Mouse (Mus musculus): Measurements from ENCODE around the gene Col9a3. TPM values are rescaled to one million over a fixed set of nuclear protein-coding genes. Genes with fewer than 3 reads are reported as not detected.

Gene Col9a3
- 0.28 TPM for polyA plus RNA-seq (2014; fragmentation: Illumina TruSeq; extraction: RNeasy Lipid Tissue Mini Kit (QIAGEN cat#74804); ENCODE audit: low read depth, low replicate concordance)

GRCm38 (mm10) chr2:180597490-180597889 is at the start of gene Col9a3:
Gene Col9a3, plus strand, starts transcription at chr2:180597790.

GRCm38 (mm10) chr2:180581002-180581401 is 16.6 kb upstream of the Col9a3 start, which contains the start of gene Mrgbp:
Gene Mrgbp, plus strand, starts transcription at chr2:180581304.

DNA sequence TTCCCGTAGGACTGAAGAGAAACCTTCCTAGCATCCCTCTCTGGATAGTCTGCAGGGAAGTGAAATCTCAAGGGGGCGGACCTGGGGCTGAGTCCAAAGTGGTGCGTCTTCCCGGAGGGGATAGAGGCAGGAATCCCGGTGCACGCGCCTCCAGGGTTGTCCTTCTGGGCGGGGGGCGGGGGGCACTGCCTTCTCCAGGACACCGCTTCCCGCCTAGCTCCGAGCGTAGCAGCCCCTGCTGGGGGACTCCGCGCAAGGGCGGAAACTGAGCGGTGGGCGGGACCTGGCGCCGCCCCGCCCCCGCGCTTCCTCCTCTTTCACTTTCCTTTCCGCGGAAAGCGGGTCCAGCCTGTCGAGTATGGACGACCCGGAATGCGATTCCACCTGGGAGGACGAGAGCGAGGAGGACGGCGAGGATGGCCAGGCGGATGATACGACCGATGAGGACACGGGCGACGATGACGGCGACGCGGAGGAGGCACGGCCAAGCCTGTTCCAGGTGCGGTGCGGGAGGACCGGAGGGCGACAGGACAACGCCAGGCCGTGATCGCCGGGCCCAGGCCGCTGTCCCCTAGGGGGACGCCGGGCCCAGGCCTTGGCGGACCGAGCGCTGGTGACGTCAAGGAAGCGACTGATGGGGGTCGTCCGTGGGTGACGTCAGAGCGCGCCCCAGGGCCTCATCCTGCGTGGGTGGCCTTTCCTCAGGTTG is 8.3 kb upstream of the Col9a3 start, which contains the start of gene Ogfr:
Gene Ogfr, plus strand, starts transcription at position 123 of the 709 bp plus-strand sequence.

DNA sequence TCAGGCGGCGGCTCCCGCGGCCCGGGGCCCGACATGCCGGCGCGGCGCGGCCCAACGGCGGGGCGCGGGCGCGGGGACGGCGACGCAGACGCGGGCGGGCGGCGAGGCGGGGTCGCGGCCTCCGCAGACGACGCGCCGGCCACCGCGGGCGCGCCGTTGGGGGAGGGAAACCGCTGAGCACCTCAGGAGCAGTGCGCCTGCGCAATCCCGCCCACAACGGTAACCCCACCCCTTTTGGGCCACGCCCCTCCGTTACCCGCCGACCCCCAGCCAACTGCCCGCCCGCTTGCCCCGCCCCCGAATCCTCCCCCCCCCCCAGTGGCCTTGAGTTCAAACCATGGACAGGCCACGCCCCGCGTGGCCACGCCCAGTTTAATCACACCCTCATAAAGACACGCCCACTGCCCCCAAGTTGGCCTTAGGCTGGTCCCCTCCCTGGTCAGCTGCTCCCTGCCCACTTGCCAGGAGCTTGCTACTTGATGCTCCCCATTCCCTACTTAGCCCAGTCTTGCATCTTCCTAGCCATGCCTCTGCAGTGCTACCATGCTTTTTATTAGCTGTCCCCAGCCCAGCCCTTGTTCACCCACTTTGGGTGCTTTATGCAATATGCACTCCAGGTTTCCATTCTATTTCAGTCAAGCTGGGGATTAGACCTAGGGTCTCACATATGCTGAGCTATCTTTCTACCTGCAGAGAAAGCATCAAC is 45.1 kb downstream of the Col9a3 start, which contains the start of gene Tcfl5:
Gene Tcfl5, minus strand, starts transcription at position 154 of the 706 bp plus-strand sequence.

Other genes with a start within 250 kb of the Col9a3 start
- 1.1 TPM for gene Slco4a1, start 141.5 kb upstream of the Col9a3 start, polyA plus RNA-seq (2014; fragmentation: Illumina TruSeq; extraction: RNeasy Lipid Tissue Mini Kit (QIAGEN cat#74804); ENCODE audit: low read depth, low replicate concordance)
- gene Ntsr1, start 97.8 kb upstream of the Col9a3 start, polyA plus RNA-seq (2014; fragmentation: Illumina TruSeq; extraction: RNeasy Lipid Tissue Mini Kit (QIAGEN cat#74804); ENCODE audit: low read depth, low replicate concordance) = 0.09 TPM
- 31.4 TPM for gene Mrgbp, start 16.5 kb upstream of the Col9a3 start, polyA plus RNA-seq (2014; fragmentation: Illumina TruSeq; extraction: RNeasy Lipid Tissue Mini Kit (QIAGEN cat#74804); ENCODE audit: low read depth, low replicate concordance)
- 14.8 TPM for gene Ogfr, start 8.5 kb upstream of the Col9a3 start, polyA plus RNA-seq (2014; fragmentation: Illumina TruSeq; extraction: RNeasy Lipid Tissue Mini Kit (QIAGEN cat#74804); ENCODE audit: low read depth, low replicate concordance)
- not detected for gene Tcfl5, start 44.9 kb downstream of the Col9a3 start, polyA plus RNA-seq (2014; fragmentation: Illumina TruSeq; extraction: RNeasy Lipid Tissue Mini Kit (QIAGEN cat#74804); ENCODE audit: low read depth, low replicate concordance)
- 39.7 TPM for gene Dido1, start 112.2 kb downstream of the Col9a3 start, polyA plus RNA-seq (2014; fragmentation: Illumina TruSeq; extraction: RNeasy Lipid Tissue Mini Kit (QIAGEN cat#74804); ENCODE audit: low read depth, low replicate concordance)
- 82.7 TPM for gene Gid8, start 112.3 kb downstream of the Col9a3 start, polyA plus RNA-seq (2014; fragmentation: Illumina TruSeq; extraction: RNeasy Lipid Tissue Mini Kit (QIAGEN cat#74804); ENCODE audit: low read depth, low replicate concordance)
- gene Slc17a9, start 127.5 kb downstream of the Col9a3 start, polyA plus RNA-seq (2014; fragmentation: Illumina TruSeq; extraction: RNeasy Lipid Tissue Mini Kit (QIAGEN cat#74804); ENCODE audit: low read depth, low replicate concordance) = 7.9 TPM
- not detected for gene Bhlhe23, start 179.1 kb downstream of the Col9a3 start, polyA plus RNA-seq (2014; fragmentation: Illumina TruSeq; extraction: RNeasy Lipid Tissue Mini Kit (QIAGEN cat#74804); ENCODE audit: low read depth, low replicate concordance)